Mouse (Mus musculus): Measurements from ENCODE around the gene Cdc42bpg. TPM values are rescaled to one million over a fixed set of nuclear protein-coding genes. Genes with fewer than 3 reads are reported as not detected.
"Not testable (repeated sequence)": the region's sequence is repeated elsewhere in the genome, so short reads cannot be mapped to it uniquely, and the experiment has no call there.

The Cdc42bpg gene
- polyA plus RNA-seq, 2 experiments: 0.32 to 2.1 TPM

DNA sequence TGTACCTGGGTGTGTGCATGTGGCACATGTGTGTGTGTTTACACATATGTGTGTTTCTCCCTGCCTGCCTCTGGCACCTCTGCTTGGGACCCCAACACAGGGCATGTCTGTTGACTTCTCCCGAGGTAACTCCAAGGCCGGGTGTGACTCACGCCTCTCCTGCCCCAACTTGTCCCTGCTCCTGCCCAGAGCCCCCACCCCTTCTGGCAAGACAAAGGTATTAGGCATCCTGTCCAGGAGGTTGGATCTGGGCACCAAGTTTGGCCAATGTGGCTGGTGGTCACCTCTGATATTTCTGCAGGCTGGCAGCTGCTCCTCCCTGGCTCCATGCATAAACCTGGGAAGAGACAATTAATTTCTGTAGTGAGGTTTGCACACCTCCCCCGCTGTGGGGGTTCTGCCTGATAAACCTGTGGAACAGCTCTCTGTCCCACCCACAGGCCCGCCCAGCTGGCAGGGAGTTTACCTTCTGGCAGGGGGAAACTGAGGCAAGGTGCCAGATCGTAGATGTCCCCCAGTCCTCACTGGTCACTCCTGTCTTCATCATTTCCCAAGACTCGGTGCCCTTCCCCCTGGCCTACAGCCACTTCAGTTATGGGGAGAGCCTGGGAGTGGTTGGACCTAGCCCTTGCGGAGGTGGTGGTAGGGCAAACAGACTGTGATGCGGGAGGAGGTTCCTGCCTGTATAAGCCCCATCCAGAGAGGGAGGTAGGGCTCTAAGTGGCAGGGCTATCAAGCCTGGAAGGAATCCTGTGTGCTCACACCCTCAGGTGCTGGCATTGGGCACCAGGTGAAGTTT, 1.7 kb downstream of the Cdc42bpg start:
- Histone ChIP-seq H3K4me3 (ENCODE audit: insufficient read depth in 1 of 2, low read depth in 2 of 2, low read length in 2 of 2) (no peak overlapping the region), H3K27me3 (ENCODE audit: control insufficient read depth, insufficient read depth, low read length) (no peaks in the 10 kb centered on the region), H3K27ac (no peak overlapping the region), H3K9me3 (ENCODE audit: control insufficient read depth, low read length) (no peaks in the 10 kb centered on the region), H3K4me1 (replicated peaks; ENCODE audit: control insufficient read depth in 2 of 2, insufficient read depth in 2 of 2, low read length in 1 of 2) (peaks cover 3 to 31% of the 10 kb centered on the region in 2 experiments), H3K36me3 (replicated peaks; ENCODE audit: control insufficient read depth, insufficient read depth, low read depth) (no peaks in the 10 kb centered on the region), H3K9ac (replicated peaks) (no peak overlapping the region), H3K4me2 (ENCODE audit: low read depth) (no peak overlapping the region; the same call in 1 of the 2 replicates)
- no peak for TF ChIP-seq CTCF (IDR thresholded peaks at IDR 0.05; ENCODE audit: low read depth)
- TF ChIP-seq EP300 (IDR thresholded peaks at IDR 0.05; ENCODE audit: low read depth): no peak
- 64% methylated on average over 9 of the region's 9 CpGs for WGBS (ENCODE audit: insufficient replicate concordance)
- ATAC-seq (ENCODE audit: insufficient read depth): no peak
- DNase-seq (ENCODE audit: low read depth in 3 of 3, low spot score in 3 of 3): no peak

DNA sequence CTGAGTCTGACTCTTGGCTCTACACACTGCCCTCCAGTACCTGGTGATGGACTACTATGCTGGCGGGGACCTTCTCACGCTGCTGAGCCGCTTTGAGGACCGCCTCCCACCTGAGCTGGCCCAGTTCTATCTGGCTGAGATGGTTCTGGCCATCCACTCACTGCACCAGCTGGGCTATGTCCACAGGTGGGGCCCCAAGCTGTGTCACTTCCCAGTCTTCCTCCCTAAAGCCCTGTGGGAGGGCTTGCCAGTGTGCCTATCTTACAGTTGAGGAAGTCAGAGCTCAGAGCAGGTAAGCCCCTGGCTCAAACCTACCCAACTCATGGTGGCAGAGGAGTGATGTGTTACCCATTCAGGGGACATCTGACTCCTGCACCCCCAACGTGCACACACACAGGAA, 3.9 kb downstream of the Cdc42bpg start:
- Histone ChIP-seq H3K36me3 (replicated peaks; ENCODE audit: control insufficient read depth, insufficient read depth, low read depth) (no peaks in the 10 kb centered on the region), H3K9me3 (ENCODE audit: control insufficient read depth, low read length) (no peaks in the 10 kb centered on the region), H3K27ac (no peak overlapping the region), H3K4me3 (ENCODE audit: insufficient read depth in 1 of 2, low read depth in 2 of 2, low read length in 2 of 2) (no peak overlapping the region), H3K9ac (replicated peaks) (no peak overlapping the region), H3K4me1 (replicated peaks; ENCODE audit: control insufficient read depth in 2 of 2, insufficient read depth in 2 of 2, low read length in 1 of 2) (peaks cover 2 to 19% of the 10 kb centered on the region in 2 experiments; a peak in 3 of 4 replicates), H3K27me3 (ENCODE audit: control insufficient read depth, insufficient read depth, low read length) (no peaks in the 10 kb centered on the region), H3K4me2 (ENCODE audit: low read depth) (no peak overlapping the region)
- ATAC-seq (ENCODE audit: insufficient read depth): no peak
- no peak for TF ChIP-seq CTCF (IDR thresholded peaks at IDR 0.05; ENCODE audit: low read depth)
- no peak for TF ChIP-seq EP300 (IDR thresholded peaks at IDR 0.05; ENCODE audit: low read depth)
- DNase-seq (ENCODE audit: low read depth in 3 of 3, low spot score in 3 of 3): no peak
- 73% methylated on average over 5 of the region's 5 CpGs for WGBS (ENCODE audit: insufficient replicate concordance)

DNA sequence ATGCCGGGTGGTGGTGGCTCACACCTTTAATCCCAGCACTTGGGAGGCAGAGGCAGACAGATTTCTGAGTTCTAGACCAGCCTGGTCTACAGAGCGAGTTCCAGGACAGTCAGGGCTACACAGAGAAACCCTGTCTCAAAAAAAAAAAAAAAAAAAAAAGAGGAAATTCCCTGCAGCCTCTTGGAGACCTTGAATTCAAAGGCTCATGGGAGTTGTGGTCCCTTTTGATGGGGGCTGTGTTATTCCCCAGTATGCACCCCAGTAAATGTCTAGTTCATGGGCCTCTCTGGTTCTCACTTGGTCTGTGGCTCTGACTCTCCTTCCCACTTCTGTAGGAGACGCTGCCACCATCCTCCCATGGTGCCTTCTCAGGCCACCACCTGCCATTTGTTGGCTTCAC, 5.5 kb downstream of the Cdc42bpg start:
- H3K9ac ChIP-seq (replicated peaks); H3K4me3 ChIP-seq (ENCODE audit: insufficient read depth in 1 of 2, low read depth in 2 of 2, low read length in 2 of 2); H3K27me3 ChIP-seq (ENCODE audit: control insufficient read depth, insufficient read depth, low read length); H3K9me3 ChIP-seq (ENCODE audit: control insufficient read depth, low read length); DNase-seq (ENCODE audit: low read depth in 3 of 3, low spot score in 3 of 3); H3K27ac ChIP-seq; H3K36me3 ChIP-seq (replicated peaks; ENCODE audit: control insufficient read depth, insufficient read depth, low read depth); ATAC-seq (ENCODE audit: insufficient read depth); H3K4me2 ChIP-seq (ENCODE audit: low read depth): not testable (repeated sequence)
- peaks cover 2 to 13% of the 10 kb centered on the region in 2 experiments; a peak in 3 of 4 replicates for H3K4me1 ChIP-seq (replicated peaks; ENCODE audit: control insufficient read depth in 2 of 2, insufficient read depth in 2 of 2, low read length in 1 of 2)
- WGBS (ENCODE audit: insufficient replicate concordance): 67% methylated on average over 3 of the region's 3 CpGs

DNA sequence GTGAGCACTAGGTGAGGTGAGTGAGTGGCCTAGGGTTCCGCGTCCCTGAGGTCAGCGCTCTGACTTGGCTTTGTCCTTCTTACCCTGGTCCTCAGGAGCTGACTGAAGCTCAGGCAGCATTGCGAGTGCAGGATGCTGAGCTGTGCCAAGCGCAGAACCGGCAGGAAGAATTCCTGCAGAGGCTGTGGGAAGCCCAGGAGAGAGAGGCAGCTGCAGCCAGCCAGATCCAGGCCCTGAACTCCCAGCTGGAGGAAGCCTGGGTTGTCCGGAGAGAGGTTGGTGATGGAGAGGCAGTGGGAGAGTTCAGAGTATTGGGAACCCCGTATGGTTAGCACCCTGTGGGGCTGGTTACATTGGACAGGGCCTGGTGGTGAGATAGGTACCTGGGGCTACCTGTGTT, 7.5 kb downstream of the Cdc42bpg start:
- no peaks in the 10 kb centered on the region for H3K9me3 ChIP-seq (ENCODE audit: control insufficient read depth, low read length)
- H3K36me3 ChIP-seq (replicated peaks; ENCODE audit: control insufficient read depth, insufficient read depth, low read depth): peaks cover 3% of the 10 kb centered on the region; the same call in 1 of the 2 replicates
- no peaks in the 10 kb centered on the region for H3K27me3 ChIP-seq (ENCODE audit: control insufficient read depth, insufficient read depth, low read length)
- H3K27ac ChIP-seq: no peak overlapping the region
- ATAC-seq (ENCODE audit: insufficient read depth) (no peak), DNase-seq (ENCODE audit: low read depth in 3 of 3, low spot score in 3 of 3) (no peak)
- no peak overlapping the region for H3K4me3 ChIP-seq (ENCODE audit: insufficient read depth in 1 of 2, low read depth in 2 of 2, low read length in 2 of 2)
- TF ChIP-seq CTCF (IDR thresholded peaks at IDR 0.05; ENCODE audit: low read depth) (no peak), EP300 (IDR thresholded peaks at IDR 0.05; ENCODE audit: low read depth) (no peak)
- 85% methylated on average over 8 of the region's 8 CpGs for WGBS (ENCODE audit: insufficient replicate concordance)
- H3K4me1 ChIP-seq (replicated peaks; ENCODE audit: control insufficient read depth in 2 of 2, insufficient read depth in 2 of 2, low read length in 1 of 2): no peaks in the 10 kb centered on the region
- H3K9ac ChIP-seq (replicated peaks): no peak overlapping the region
- no peak overlapping the region for H3K4me2 ChIP-seq (ENCODE audit: low read depth)

DNA sequence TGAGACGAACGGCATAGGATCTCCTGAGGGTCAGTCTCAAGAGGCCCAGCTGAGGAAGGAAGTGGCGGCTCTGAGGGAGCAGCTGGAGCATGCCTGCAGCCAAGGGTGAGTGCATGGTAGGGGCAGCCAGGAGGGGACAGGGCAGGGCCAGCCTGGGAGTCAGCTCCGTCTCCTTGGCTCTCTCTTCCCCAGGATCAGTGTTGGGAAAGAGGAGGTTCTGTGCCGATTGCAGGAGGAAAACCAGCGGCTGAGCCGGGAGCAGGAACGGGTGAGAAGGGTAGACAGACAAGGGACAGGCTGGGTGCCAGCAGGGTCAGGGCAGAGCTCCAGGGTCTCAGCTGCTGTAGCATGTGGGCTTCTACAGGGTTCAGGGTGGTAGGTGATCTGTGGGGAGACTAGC, 8.3 kb downstream of the Cdc42bpg start:
- Histone ChIP-seq H3K4me1 (replicated peaks; ENCODE audit: control insufficient read depth in 2 of 2, insufficient read depth in 2 of 2, low read length in 1 of 2) (no peaks in the 10 kb centered on the region), H3K36me3 (replicated peaks; ENCODE audit: control insufficient read depth, insufficient read depth, low read depth) (peaks cover 3% of the 10 kb centered on the region; the same call in 1 of the 2 replicates), H3K4me3 (ENCODE audit: insufficient read depth in 1 of 2, low read depth in 2 of 2, low read length in 2 of 2) (no peak overlapping the region), H3K4me2 (ENCODE audit: low read depth) (no peak overlapping the region), H3K27ac (no peak overlapping the region), H3K27me3 (ENCODE audit: control insufficient read depth, insufficient read depth, low read length) (no peaks in the 10 kb centered on the region), H3K9me3 (ENCODE audit: control insufficient read depth, low read length) (no peaks in the 10 kb centered on the region), H3K9ac (replicated peaks) (no peak overlapping the region)
- no peak for DNase-seq (ENCODE audit: low read depth in 3 of 3, low spot score in 3 of 3)
- no peak for ATAC-seq (ENCODE audit: insufficient read depth)
- WGBS (ENCODE audit: insufficient replicate concordance): 62% methylated on average over 8 of the region's 8 CpGs
- no peak for TF ChIP-seq CTCF (IDR thresholded peaks at IDR 0.05; ENCODE audit: low read depth)
- TF ChIP-seq EP300 (IDR thresholded peaks at IDR 0.05; ENCODE audit: low read depth): no peak
